Mouse (Mus musculus): ENCODE results near the gene Cacna2d2. TPM values are rescaled to one million over a fixed set of nuclear protein-coding genes. Genes with fewer than 3 reads are reported as not detected.

Gene Cacna2d2
- polyA plus RNA-seq, 1 experiment from 2014 or later: 1.8 TPM

DNA sequence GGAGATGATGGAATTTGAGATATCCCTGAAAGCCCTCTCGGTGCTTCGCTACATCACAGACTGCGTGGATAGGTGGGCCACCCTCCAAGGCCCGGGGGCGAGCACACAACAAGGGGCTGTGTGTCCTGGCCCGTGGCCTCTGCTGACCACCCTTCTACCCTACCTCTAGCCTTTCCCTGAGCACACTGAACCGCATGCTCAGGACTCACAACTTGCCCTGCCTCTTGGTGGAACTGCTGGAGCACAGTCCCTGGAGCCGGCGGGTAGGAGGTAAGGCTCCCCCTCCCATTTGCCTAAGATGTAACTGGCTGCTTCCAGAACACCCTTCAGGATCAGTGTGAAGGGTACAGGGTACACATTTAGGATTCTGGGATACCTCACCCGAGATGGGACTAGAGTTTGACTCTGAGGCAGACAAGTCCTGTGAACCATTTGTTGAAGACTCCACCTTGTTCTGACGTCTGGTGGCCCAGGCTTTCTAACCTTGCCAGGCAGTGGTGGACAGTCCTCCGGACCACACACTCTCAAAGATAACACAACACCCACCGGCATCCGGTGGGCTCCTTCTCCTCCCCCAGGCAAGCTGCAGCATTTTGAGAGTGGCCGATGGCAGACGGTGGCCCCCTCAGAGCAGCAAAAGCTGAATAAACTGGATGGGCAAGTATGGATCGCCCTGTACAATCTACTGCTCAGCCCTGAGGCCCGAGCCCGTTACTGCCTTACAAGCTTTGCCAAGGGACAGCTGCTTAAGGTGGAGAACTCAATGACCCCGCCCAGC is 150.1 kb downstream of the Cacna2d2 start:
- DNase-seq (ENCODE audit: low spot score): no peak
- 88% methylated on average over 20 of the region's 20 CpGs for WGBS
- no peak for ATAC-seq (replicated peaks; ENCODE audit: low FRiP score)
- Histone ChIP-seq H3K9me3 (ENCODE audit: control insufficient read depth, low read length) (no peaks in the 10 kb centered on the region), H3K4me2 (ENCODE audit: low read depth, low read length, severe bottlenecking) (no peak overlapping the region), H3K27me3 (ENCODE audit: control insufficient read depth, insufficient read depth, low read length) (peaks cover 14% of the 10 kb centered on the region), H3K9ac (ENCODE audit: low read length) (no peak overlapping the region), H3K4me1 (replicated peaks; ENCODE audit: control insufficient read depth, insufficient read depth, low read length) (peaks cover 29% of the 10 kb centered on the region), H3K27ac (ENCODE audit: low read depth, low read length) (no peak overlapping the region), H3K4me3 (ENCODE audit: low read depth, low read length) (no peak overlapping the region), H3K36me3 (ENCODE audit: control insufficient read depth, insufficient read depth, low read length) (no peaks in the 10 kb centered on the region)

GRCm38 (mm10) chr9:107550491-107551116 is 151.2 kb downstream of the Cacna2d2 start:
- peak overlapping the region; percentile 77 for H3K9ac ChIP-seq (ENCODE audit: low read length)
- H3K4me1 ChIP-seq (replicated peaks; ENCODE audit: control insufficient read depth, insufficient read depth, low read length): peaks cover 31% of the 10 kb centered on the region
- WGBS: 23% methylated on average over 23 of the region's 23 CpGs
- H3K9me3 ChIP-seq (ENCODE audit: control insufficient read depth, low read length): no peaks in the 10 kb centered on the region
- H3K4me2 ChIP-seq (ENCODE audit: low read depth, low read length, severe bottlenecking): peak overlapping the region; percentile 84
- DNase-seq (ENCODE audit: low spot score) (no peak), ATAC-seq (replicated peaks; ENCODE audit: low FRiP score) (no peak)
- H3K27me3 ChIP-seq (ENCODE audit: control insufficient read depth, insufficient read depth, low read length): peaks cover 14% of the 10 kb centered on the region
- no peaks in the 10 kb centered on the region for H3K36me3 ChIP-seq (ENCODE audit: control insufficient read depth, insufficient read depth, low read length)
- peak overlapping the region; percentile 36 for H3K4me3 ChIP-seq (ENCODE audit: low read depth, low read length)
- no peak overlapping the region for H3K27ac ChIP-seq (ENCODE audit: low read depth, low read length)

GRCm38 (mm10) chr9:107551117-107551889 is 151.9 kb downstream of the Cacna2d2 start, which contains the start of gene Rassf1:
Rassf1 (plus strand) TSS chr9:107551555.
- Histone ChIP-seq H3K27ac (ENCODE audit: low read depth, low read length) (no peak within 1 kb of the TSS), H3K9ac (ENCODE audit: low read length) (peak within 1 kb of the TSS; percentile 77), H3K4me2 (ENCODE audit: low read depth, low read length, severe bottlenecking) (peak within 1 kb of the TSS; percentile 84), H3K36me3 (ENCODE audit: control insufficient read depth, insufficient read depth, low read length) (no peaks in the 10 kb centered on the region), H3K4me3 (ENCODE audit: low read depth, low read length) (peak within 1 kb of the TSS; percentile 36), H3K4me1 (replicated peaks; ENCODE audit: control insufficient read depth, insufficient read depth, low read length) (peaks cover 37% of the 10 kb centered on the region), H3K9me3 (ENCODE audit: control insufficient read depth, low read length) (no peaks in the 10 kb centered on the region), H3K27me3 (ENCODE audit: control insufficient read depth, insufficient read depth, low read length) (peaks cover 14% of the 10 kb centered on the region)
- WGBS: 1% methylated on average over 63 of the region's 63 CpGs
- ATAC-seq (replicated peaks; ENCODE audit: low FRiP score): peak; percentile 7
- peak; percentile 82 for DNase-seq (ENCODE audit: low spot score)

GRCm38 (mm10) chr9:107551890-107552355 is 152.5 kb downstream of the Cacna2d2 start:
- Histone ChIP-seq H3K4me1 (replicated peaks; ENCODE audit: control insufficient read depth, insufficient read depth, low read length) (peaks cover 36% of the 10 kb centered on the region), H3K4me2 (ENCODE audit: low read depth, low read length, severe bottlenecking) (peak overlapping the region; percentile 84), H3K36me3 (ENCODE audit: control insufficient read depth, insufficient read depth, low read length) (no peaks in the 10 kb centered on the region), H3K27me3 (ENCODE audit: control insufficient read depth, insufficient read depth, low read length) (peaks cover 14% of the 10 kb centered on the region), H3K9ac (ENCODE audit: low read length) (peak overlapping the region; percentile 77), H3K9me3 (ENCODE audit: control insufficient read depth, low read length) (no peaks in the 10 kb centered on the region), H3K4me3 (ENCODE audit: low read depth, low read length) (peak overlapping the region; percentile 36), H3K27ac (ENCODE audit: low read depth, low read length) (no peak overlapping the region)
- 3% methylated on average over 8 of the region's 8 CpGs for WGBS
- DNase-seq (ENCODE audit: low spot score): no peak
- ATAC-seq (replicated peaks; ENCODE audit: low FRiP score): no peak

DNA sequence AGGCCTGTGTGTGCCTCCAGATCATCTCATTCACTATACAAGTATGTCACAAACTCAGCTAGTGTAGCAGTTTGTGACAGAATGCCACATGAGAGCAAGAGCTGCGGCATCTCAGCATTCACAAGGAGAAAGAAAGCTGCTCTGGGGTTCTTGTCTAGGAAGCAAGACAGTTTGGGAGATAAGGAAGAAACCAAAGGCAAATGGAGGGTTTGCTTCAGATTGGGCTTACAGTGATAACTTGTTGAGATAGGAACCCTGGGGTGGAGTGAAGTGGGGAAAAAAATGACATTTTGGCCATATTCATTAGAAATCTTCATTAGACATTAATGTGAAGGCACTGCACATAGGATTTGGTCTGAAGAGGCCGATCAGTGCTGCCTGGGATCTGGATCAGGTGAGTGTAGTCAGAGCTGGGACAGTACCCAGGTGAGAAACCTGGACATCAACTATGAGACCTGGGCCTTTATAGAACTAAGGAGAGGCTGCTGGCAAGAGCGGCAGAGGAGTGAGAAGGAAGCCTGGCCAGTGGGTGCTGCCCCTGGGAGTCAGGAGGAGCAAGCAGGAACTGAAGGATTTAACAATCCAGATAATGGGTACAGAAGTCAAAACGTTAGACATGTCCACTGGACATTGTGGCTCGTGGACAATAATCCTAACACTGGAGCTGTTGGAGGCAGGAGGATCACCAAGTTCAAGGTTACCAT is 153.4 kb downstream of the Cacna2d2 start:
- Histone ChIP-seq H3K27me3 (ENCODE audit: control insufficient read depth, insufficient read depth, low read length) (peaks cover 14% of the 10 kb centered on the region), H3K4me1 (replicated peaks; ENCODE audit: control insufficient read depth, insufficient read depth, low read length) (peaks cover 29% of the 10 kb centered on the region), H3K9ac (ENCODE audit: low read length) (no peak overlapping the region), H3K36me3 (ENCODE audit: control insufficient read depth, insufficient read depth, low read length) (no peaks in the 10 kb centered on the region; the same call in 1 of the 2 replicates), H3K4me2 (ENCODE audit: low read depth, low read length, severe bottlenecking) (peak overlapping the region; percentile 1; the same call in 1 of the 2 replicates), H3K4me3 (ENCODE audit: low read depth, low read length) (no peak overlapping the region), H3K9me3 (ENCODE audit: control insufficient read depth, low read length) (no peaks in the 10 kb centered on the region), H3K27ac (ENCODE audit: low read depth, low read length) (no peak overlapping the region)
- DNase-seq (ENCODE audit: low spot score): no peak
- no peak for ATAC-seq (replicated peaks; ENCODE audit: low FRiP score)
- WGBS: 74% methylated on average over 5 of the region's 5 CpGs

GRCm38 (mm10) chr9:107553541-107554318 is 154.3 kb downstream of the Cacna2d2 start:
- peak overlapping the region; percentile 71 for H3K27ac ChIP-seq (ENCODE audit: low read depth, low read length)
- peak overlapping the region; percentile 71 for H3K9ac ChIP-seq (ENCODE audit: low read length)
- peak overlapping the region; percentile 89 for H3K4me2 ChIP-seq (ENCODE audit: low read depth, low read length, severe bottlenecking)
- H3K9me3 ChIP-seq (ENCODE audit: control insufficient read depth, low read length): no peaks in the 10 kb centered on the region
- peaks cover 14% of the 10 kb centered on the region for H3K27me3 ChIP-seq (ENCODE audit: control insufficient read depth, insufficient read depth, low read length)
- peaks cover under 1% of the 10 kb centered on the region; the same call in 1 of the 2 replicates for H3K36me3 ChIP-seq (ENCODE audit: control insufficient read depth, insufficient read depth, low read length)
- peak overlapping the region; percentile 67 for H3K4me3 ChIP-seq (ENCODE audit: low read depth, low read length)
- 5% methylated on average over 37 of the region's 37 CpGs for WGBS
- H3K4me1 ChIP-seq (replicated peaks; ENCODE audit: control insufficient read depth, insufficient read depth, low read length): peaks cover 29% of the 10 kb centered on the region
- ATAC-seq (replicated peaks; ENCODE audit: low FRiP score): peak; percentile 6
- no peak for DNase-seq (ENCODE audit: low spot score)

GRCm38 (mm10) chr9:107554319-107554825 is 155.0 kb downstream of the Cacna2d2 start:
- peaks cover 29% of the 10 kb centered on the region for H3K4me1 ChIP-seq (replicated peaks; ENCODE audit: control insufficient read depth, insufficient read depth, low read length)
- no peaks in the 10 kb centered on the region for H3K9me3 ChIP-seq (ENCODE audit: control insufficient read depth, low read length)
- peaks cover 14% of the 10 kb centered on the region for H3K27me3 ChIP-seq (ENCODE audit: control insufficient read depth, insufficient read depth, low read length)
- H3K4me2 ChIP-seq (ENCODE audit: low read depth, low read length, severe bottlenecking): peak overlapping the region; percentile 89
- H3K4me3 ChIP-seq (ENCODE audit: low read depth, low read length): peak overlapping the region; percentile 67
- H3K9ac ChIP-seq (ENCODE audit: low read length): peak overlapping the region; percentile 86
- under 1% methylated on average over 53 of the region's 53 CpGs for WGBS
- DNase-seq (ENCODE audit: low spot score): peak; percentile 99
- ATAC-seq (replicated peaks; ENCODE audit: low FRiP score): peak; percentile 92
- peaks cover 7% of the 10 kb centered on the region; the same call in 1 of the 2 replicates for H3K36me3 ChIP-seq (ENCODE audit: control insufficient read depth, insufficient read depth, low read length)
- H3K27ac ChIP-seq (ENCODE audit: low read depth, low read length): peak overlapping the region; percentile 78
